Mouse (Mus musculus) adrenal gland, postnatal 14 days (tissue): ENCODE measurements around the gene Pdia4. TPM values are rescaled to one million over a fixed set of nuclear protein-coding genes. Genes with fewer than 3 reads are reported as not detected.
A peak's percentile ranks its signal among the peaks of the same experiment; 100 is the strongest.
"Not testable (repeated sequence)": the region's sequence is repeated elsewhere in the genome, so short reads cannot be mapped to it uniquely, and the experiment has no call there.

Experiments
- DNase-seq: peaks from one replicate; pipeline ENCODE4 v3.0.0; 2021; ENCODE audit warnings: mixed read lengths
- long read RNA-seq, 2 experiments: library from polyadenylated mRNA; stranded (forward); transcript quantifications; one replicate each; pipeline ENCODE4 v2.0.0; 2021
- total RNA-seq: library from RNA; stranded (reverse); gene quantifications from 2 replicates; pipeline ENCODE4 v1.2.3, GENCODE M21; 2021

The Pdia4 gene
- 80.5 and 90.4 TPM in 2 replicates for total RNA-seq
- long read RNA-seq, experiment 1, transcript Pdia4-201 (10 exons, 2,399 nt) = major isoform, 130 of 140 reads
- long read RNA-seq, experiment 1, partial matches to known transcripts = 5 of 140 reads
- long read RNA-seq, experiment 1, other reads (novel, unspliced or antisense) = 5 of 140 reads
- long read RNA-seq, experiment 2, transcript Pdia4-201 (10 exons, 2,399 nt) = major isoform, 87 of 100 reads
- long read RNA-seq, experiment 2, partial matches to known transcripts = 8 of 100 reads
- long read RNA-seq, experiment 2, other reads (novel, unspliced or antisense) = 5 of 100 reads

GRCm38 (mm10) chr6:47813257-47813878 is at the start of gene Pdia4:
TSS of gene Pdia4 (minus strand) at chr6:47813430.
- peak; percentile 99 for DNase-seq

DNA sequence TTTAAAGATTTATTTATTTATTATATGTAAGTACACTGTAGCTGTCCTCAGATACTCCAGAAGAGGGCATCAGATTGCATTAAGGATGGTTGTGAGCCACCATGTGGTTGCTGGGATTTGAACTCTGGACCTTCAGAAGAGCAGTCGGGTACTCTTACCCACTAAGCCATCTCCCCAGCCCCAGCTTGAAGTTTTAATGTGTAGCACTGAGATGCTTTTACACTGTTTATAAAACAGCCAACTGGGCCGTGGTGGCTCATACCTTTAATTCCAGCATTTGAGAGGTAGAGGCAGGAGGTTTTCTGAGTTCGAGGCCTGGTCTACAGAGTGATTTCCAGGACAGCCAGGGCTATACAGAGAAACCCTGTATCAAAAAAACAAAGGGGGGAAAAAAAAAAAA is 44.5 kb upstream of the Pdia4 start:
- DNase-seq = not testable (repeated sequence)

- no peak for DNase-seq
Measured at GRCm38 (mm10) chr6:47857241-47857640, 44.0 kb upstream of the Pdia4 start.

DNA sequence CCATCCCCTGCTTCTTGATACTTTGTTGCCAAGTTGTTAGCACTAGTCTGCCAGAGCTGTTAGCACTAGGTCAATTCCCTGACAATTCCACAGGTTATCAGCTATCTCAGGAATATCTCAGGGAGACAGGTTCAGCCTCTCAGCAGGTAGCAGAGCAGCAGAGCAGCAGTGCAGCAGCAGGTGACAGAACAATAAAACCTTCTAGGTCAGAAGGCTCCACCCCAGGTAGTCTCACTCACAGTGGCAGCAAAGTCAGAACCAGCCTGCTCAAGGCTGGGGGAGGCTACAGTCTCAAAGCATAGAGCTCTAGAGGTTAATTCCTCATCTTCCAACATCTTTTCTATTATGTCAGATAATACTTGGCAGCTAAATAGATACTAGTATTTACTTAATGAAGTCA is 32.5 kb upstream of the Pdia4 start:
- DNase-seq = no peak

DNA sequence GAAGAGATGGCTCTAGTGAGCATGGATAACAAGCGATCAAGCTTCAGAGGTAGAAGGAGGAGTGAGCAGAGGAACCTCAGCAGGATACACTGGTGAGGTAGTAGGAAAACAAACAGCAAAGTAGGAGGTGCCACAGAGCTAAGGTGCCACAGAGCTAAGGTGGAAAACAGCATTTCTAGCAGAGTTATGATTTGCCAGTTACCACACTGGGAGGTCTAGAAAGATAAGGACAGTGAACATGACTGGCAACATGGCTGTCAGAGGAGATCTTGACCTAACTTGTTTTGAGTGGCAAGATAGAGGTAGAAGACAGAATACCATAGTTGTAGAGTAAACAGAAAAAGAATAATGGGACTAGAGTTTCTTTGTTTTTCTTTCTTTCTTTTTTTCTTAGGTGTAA is 29.1 kb upstream of the Pdia4 start:
- DNase-seq = no peak

GRCm38 (mm10) chr6:47841831-47842230 is 28.6 kb upstream of the Pdia4 start:
- no peak for DNase-seq

- no peak for DNase-seq
Measured at GRCm38 (mm10) chr6:47841077-47841476, 27.8 kb upstream of the Pdia4 start.

GRCm38 (mm10) chr6:47837630-47838029 is 24.4 kb upstream of the Pdia4 start:
- DNase-seq = no peak

- peak; percentile 75 for DNase-seq
Measured at GRCm38 (mm10) chr6:47835984-47836521, 22.8 kb upstream of the Pdia4 start.

DNA sequence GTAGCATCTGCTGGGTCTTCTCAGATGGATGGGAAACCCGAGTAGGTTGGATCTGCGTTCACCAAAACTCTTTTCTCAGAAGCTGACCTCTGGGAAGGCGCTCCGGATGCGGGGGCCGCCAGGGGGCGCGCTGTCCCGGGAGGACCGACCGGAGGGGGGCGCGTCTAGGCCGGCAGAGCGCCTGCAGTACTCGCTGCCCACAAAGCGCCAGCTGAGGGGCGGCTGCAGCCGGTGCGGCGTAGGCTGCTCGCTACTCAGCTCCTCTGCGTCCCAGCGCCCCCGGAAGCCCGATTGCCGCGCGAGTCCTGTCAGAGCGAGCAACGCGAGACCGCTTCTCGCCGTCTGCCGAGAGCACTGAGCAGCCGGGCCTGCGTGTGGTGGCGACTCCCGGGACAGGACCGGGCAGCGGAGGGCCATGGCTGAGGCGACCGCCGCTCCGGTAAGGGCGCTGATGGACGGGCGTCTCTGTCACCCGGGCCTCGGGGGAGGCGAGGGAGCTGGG is 22.3 kb upstream of the Pdia4 start, which contains the start of gene Zfp398:
Gene Zfp398 (plus strand): TSS at position 180 of the 502 bp plus-strand sequence.
- peak; percentile 98 for DNase-seq

DNA sequence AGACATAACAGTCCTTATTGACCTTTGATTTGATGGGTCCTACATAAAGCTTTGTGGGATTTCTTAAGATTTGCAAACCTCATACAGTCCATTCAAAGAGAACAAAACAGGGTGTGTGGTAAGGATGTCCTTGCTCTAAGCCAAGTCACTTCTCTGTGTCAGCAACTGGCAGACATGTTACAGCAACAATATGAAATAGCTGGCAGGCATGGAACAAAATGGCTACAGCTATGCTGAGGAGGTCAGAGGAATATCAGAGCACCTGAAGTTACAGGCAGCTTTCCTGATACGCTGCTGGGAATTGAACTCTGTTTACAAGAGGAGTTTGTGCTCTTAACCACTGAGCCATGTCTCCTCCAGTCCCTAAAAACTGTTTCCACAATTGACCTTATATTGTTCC is 19.0 kb upstream of the Pdia4 start:
- DNase-seq = no peak

DNA sequence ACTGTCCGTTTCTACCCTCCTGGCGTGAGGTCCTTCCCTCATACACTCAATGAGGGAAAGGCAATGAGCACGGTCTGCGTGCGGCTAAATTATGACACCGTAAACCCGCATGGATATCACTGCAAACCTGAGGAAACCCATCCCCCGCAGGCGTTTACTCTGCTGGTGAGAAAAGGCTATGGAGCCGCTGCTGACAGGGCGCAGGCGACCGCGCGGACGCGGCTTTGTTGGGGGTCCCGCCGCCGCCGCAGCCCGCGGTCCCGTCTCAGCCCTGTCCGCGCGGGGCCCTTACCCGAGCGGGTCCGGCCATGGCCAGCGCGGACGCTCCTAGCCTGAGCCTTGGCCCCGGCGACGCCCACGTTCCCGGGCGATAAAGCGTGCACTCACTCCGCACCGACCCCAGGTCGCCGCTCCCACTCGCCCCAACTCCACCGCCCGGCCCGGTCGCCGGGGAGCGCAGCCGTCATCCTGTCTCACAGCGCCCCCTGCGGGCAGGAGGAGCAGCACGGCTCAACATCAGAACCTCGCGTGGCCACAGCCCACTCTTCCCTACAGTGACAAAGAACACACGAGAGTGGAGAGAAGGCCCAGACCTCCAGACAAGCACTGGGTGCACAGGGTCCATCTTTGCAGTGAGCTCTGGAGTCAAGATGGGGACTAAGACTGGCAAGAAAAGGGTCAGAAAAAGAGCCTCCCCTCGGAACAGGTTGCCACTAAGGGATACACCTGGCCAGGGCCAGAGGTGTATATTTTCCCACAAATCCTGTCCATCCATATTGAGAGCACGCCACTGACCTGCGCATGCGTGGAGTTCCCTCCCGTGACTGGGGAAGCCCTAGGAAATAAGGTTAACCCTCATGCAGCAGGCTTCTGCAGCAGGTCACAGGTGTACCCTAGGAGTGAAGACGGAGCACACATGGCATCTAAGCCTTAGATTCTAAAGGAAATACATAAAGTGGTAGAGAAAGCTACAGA is 17.2 kb upstream of the Pdia4 start, which contains the start of gene Zfp786:
Gene Zfp786 (minus strand): TSS at position 764 of the 975 bp plus-strand sequence.
- peak; percentile 97 for DNase-seq

- no peak for DNase-seq
Measured at GRCm38 (mm10) chr6:47828950-47829349, 15.7 kb upstream of the Pdia4 start.

DNA sequence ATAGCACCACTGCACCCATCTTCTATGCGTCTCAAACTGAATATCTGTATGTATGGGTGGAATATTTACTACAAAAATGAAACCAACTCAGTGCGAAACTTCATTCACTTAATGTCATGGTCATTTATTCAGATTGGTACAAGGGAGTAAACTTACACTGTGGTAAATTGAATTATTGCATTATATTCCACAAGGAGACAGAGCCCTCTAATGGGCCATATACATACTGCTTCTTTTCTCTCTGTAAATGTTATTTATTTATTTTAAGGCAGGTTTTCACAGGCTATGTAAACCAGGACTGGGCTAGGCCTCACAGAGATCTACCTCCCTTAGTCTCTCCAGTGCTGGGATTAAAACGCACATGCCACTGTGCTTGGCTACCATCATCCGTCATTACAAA is 14.2 kb upstream of the Pdia4 start:
- DNase-seq = no peak

DNA sequence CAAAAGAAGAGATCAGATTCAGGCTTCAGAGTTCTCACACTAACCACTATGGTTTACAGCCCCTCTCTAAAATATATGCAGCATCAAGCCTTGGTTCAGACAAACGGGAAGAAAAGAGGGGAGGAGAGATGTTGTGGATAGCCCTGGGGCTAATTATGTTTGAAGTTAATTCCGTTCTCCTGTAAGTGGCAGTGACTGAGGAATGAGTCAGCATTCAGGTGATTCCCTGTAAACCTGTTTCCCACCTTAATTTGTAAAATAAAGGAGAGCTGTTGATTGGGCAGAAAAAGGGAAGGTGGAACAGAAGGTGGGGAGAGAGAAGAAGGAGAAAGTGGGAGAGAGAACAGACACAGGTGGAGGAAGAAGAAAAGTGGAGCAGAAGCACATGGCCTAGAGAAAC is 11.0 kb upstream of the Pdia4 start:
- DNase-seq = no peak

- no peak for DNase-seq
Measured at GRCm38 (mm10) chr6:47821776-47822175, 8.5 kb upstream of the Pdia4 start.

- DNase-seq = no peak
Measured at GRCm38 (mm10) chr6:47821236-47821635, 8.0 kb upstream of the Pdia4 start.

DNA sequence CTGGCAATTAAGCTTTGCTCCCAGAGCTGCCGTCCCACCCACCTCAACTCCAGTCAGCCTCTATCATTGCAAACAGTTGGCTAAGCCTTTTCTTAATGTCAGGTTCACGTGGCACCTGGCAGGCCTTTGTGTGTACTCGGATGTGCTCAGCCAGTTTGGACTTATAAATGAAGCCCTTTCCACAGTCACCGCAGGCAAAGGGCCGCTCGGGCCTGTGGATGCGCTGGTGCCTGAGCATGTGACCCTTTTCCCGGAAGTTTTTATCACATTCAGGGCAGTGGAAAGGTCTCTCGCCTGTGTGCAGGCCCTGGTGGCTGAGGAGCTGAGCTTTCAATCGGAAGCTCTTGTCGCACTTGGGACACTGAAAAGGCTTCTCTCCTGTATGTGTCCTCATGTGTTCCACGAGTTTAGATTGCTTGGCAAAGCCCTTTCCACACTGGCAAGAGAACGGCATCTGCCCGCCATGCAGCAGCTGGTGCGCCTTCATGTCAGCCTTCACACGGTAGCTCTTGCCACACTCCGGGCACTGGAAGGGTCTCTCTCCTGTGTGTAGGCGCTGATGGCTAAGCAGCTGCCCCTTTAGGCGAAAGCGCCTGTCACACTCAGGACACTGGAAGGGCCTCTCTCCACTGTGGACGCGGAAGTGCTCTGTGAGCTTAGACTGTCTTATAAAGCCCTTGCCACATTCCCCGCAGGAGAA is 6.5 kb upstream of the Pdia4 start:
- no peak for DNase-seq

DNA sequence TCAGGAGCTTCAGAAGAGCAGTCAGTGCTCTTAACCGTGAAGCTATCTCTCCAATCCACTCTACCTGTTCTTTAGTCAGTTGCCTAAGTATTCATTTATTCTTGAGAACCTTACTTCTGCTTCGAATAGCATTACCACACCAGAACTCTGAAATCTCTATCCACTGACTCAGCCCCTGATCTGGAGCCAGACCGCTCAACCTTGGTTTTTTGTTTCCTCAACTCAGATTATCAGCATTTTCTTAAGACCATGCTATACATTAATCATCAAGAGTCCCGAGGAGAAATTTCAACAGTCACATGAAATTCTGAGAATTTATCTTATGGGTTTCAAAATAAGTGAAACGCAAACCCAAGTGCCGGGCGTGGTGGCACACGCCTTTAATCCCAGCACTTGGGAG is 5.5 kb upstream of the Pdia4 start:
- DNase-seq = peak; percentile 25

GRCm38 (mm10) chr6:47816151-47816550 is 2.9 kb upstream of the Pdia4 start:
- DNase-seq = no peak

DNA sequence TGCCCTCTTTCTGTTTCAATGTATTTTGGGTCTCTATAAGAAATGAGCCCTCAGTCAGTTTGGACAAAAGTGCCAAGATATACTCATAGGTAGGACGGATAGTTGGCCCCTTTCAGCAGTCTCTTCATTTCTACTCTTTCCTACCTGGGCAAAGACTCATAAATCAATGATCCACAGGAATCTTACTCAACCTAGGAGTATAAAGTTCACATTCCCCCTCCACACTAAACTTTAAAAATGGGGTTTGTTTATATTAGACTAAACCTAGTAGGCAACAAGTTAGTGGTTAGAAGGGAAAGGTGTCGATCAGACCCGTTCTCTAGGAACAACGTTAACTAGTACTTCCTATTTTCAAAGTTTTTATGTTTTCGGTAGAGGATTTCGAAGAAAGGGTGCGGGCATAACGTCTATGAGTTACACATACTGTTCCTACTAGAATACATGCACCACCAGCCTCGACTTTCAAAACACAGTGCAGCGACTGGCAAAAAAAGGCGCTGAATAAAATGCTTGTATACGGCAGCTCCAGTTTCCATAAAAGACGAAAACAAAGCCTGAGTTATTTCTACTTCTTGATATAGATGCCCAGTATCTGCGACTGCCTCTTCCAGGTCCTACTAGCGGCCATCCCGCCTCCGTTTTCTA is 837 bp downstream of the Pdia4 start:
- DNase-seq = no peak
